Mouse (Mus musculus): ENCODE results near the gene Gm10392. TPM values are rescaled to one million over a fixed set of nuclear protein-coding genes. Genes with fewer than 3 reads are reported as not detected.

Gene Gm10392
- polyA plus RNA-seq, 1 experiment from 2014 or later = 0.16 TPM

DNA sequence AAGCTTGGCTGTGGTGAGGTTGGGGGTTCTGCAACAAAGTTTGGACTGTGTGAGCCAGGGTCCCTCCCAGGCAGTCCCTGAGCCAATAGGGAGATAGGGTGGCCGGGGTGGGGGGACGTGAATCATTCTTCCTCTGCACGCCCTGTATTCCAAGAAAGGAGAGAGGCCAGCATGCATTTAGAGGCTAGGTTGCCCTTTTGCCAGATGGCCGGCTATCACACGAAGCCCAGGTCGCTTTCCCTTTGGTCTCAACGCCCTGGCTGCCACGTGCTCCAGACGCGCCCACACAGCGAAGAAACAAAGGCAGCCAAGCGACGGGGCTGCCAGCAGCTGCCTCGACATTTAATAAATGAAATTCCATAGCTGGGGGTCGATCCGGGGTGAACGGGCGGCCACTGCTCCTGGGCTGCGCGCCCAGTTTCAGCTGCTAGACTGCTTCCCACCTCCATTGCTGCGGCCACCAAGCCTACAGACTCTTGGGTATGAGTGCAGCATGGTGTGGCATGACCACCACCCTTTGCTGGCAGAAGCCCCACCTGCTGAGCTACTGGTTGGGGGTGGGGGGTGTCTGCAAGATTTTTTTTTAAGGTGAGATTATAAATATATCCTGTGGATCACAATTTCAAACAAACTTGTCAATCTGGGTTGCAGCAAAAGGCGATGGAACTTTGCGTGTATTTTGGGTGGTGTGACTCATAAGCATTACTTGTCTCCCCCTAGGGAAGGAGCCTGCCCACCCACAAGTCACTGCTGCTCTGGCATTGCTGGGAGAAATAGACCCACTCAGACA, 27.3 kb downstream of the Gm10392 start:
- H3K36me3 ChIP-seq (ENCODE audit: insufficient read depth) = 0 out of 2 replicates have a peak, but pooled peaks cover 2% of the 10 kb centered on the region
- peak overlapping the region; percentile 90 for H3K4me2 ChIP-seq
- ATAC-seq (ENCODE audit: insufficient read depth) (peak; percentile 79), DNase-seq (peak; percentile 94)
- H3K9ac ChIP-seq = peak overlapping the region; percentile 93
- peak overlapping the region; percentile 97 for H3K27ac ChIP-seq (ENCODE audit: low read depth)
- H3K9me3 ChIP-seq (ENCODE audit: low read depth, low read length) = no peaks in the 10 kb centered on the region
- 0% methylated on average over 23 of the region's 23 CpGs for WGBS
- no peak for TF ChIP-seq CTCF (IDR thresholded peaks at IDR 0.05; ENCODE audit: low read depth)
- no peaks in the 10 kb centered on the region for H3K27me3 ChIP-seq (ENCODE audit: insufficient read depth, low read length)
- H3K4me3 ChIP-seq (ENCODE audit: low read depth, low read length) = peak overlapping the region; percentile 57
- H3K4me1 ChIP-seq (ENCODE audit: insufficient read depth) = peaks cover 27% of the 10 kb centered on the region

DNA sequence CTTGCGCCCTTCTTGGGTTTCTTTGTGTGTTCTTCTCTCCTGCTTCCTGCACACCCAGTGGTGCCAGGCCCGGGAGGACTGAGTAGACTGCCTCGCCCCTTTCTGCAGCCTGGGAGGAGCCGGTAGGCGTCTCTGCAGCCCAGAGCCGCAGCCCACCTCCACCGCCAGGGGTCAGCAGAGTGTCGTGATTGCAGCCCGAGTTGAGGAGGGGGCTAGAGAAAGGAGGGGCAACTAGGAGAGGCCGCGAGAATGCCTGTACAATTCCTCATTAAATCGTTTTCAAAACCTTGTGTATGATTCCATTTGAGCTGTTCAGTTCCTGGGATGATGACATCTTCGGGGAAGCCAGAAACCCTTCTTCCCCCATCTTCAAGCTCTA, 27.9 kb downstream of the Gm10392 start:
- WGBS = under 1% methylated on average over 13 of the region's 13 CpGs
- Histone ChIP-seq H3K4me3 (ENCODE audit: low read depth, low read length) (peak overlapping the region; percentile 57), H3K9me3 (ENCODE audit: low read depth, low read length) (no peaks in the 10 kb centered on the region), H3K9ac (peak overlapping the region; percentile 93), H3K4me1 (ENCODE audit: insufficient read depth) (peaks cover 29% of the 10 kb centered on the region), H3K27me3 (ENCODE audit: insufficient read depth, low read length) (no peaks in the 10 kb centered on the region), H3K27ac (ENCODE audit: low read depth) (peak overlapping the region; percentile 97), H3K36me3 (ENCODE audit: insufficient read depth) (no peaks in the 10 kb centered on the region), H3K4me2 (peak overlapping the region; percentile 90)
- ATAC-seq (ENCODE audit: insufficient read depth) (peak; percentile 75), DNase-seq (peak; percentile 98)
- peak; percentile 99 for TF ChIP-seq CTCF (IDR thresholded peaks at IDR 0.05; ENCODE audit: low read depth)

DNA sequence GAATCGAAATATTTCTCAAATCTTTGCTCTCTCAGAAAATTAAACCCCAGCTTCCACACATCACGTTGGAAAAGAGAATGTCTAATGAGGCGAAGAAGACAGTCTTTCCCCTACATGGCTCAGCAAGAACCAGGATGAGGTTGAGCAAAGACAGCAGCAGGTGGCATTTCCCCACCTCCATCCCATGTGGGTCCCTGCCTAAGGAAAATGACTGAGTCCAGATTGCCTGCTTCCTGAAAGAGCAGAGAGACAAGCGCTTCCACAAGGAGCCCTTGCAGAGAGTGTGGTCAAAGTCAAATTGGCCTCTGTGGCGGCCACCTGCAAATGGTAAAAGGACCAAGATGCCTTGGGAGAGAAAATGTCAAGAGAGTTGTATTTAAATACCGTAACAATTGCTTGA, 28.5 kb downstream of the Gm10392 start:
- Histone ChIP-seq H3K4me3 (ENCODE audit: low read depth, low read length) (peak overlapping the region; percentile 84), H3K36me3 (ENCODE audit: insufficient read depth) (no peaks in the 10 kb centered on the region), H3K27ac (ENCODE audit: low read depth) (peak overlapping the region; percentile 51; the same call in 1 of the 2 replicates), H3K9ac (no peak overlapping the region), H3K4me2 (peak overlapping the region; percentile 90), H3K4me1 (ENCODE audit: insufficient read depth) (peaks cover 32% of the 10 kb centered on the region), H3K9me3 (ENCODE audit: low read depth, low read length) (no peaks in the 10 kb centered on the region), H3K27me3 (ENCODE audit: insufficient read depth, low read length) (no peaks in the 10 kb centered on the region)
- 67% methylated on average over 6 of the region's 6 CpGs for WGBS
- ATAC-seq (ENCODE audit: insufficient read depth) = no peak
- TF ChIP-seq CTCF (IDR thresholded peaks at IDR 0.05; ENCODE audit: low read depth) = no peak
- no peak for DNase-seq

- no peaks in the 10 kb centered on the region for H3K27me3 ChIP-seq (ENCODE audit: insufficient read depth, low read length)
- TF ChIP-seq CTCF (IDR thresholded peaks at IDR 0.05; ENCODE audit: low read depth) = no peak
- ATAC-seq (ENCODE audit: insufficient read depth) (peak; percentile 23), DNase-seq (peak; percentile 87)
- peak within 1 kb of the TSS; percentile 88 for H3K9ac ChIP-seq
- H3K27ac ChIP-seq (ENCODE audit: low read depth) = peak within 1 kb of the TSS; percentile 54; the same call in 1 of the 2 replicates
- peak within 1 kb of the TSS; percentile 84 for H3K4me3 ChIP-seq (ENCODE audit: low read depth, low read length)
- peak within 1 kb of the TSS; percentile 80 for H3K4me2 ChIP-seq
- H3K9me3 ChIP-seq (ENCODE audit: low read depth, low read length) = no peaks in the 10 kb centered on the region
- peaks cover 33% of the 10 kb centered on the region for H3K4me1 ChIP-seq (ENCODE audit: insufficient read depth)
- WGBS = under 1% methylated on average over 78 of the region's 87 CpGs
- H3K36me3 ChIP-seq (ENCODE audit: insufficient read depth) = no peaks in the 10 kb centered on the region
These were observed 29.3 kb downstream of the Gm10392 start, which contains the start of gene Ankrd13b for GRCm38 (mm10) chr11:77489591-77490235. Gene Ankrd13b (minus strand): TSS chr11:77489678.

DNA sequence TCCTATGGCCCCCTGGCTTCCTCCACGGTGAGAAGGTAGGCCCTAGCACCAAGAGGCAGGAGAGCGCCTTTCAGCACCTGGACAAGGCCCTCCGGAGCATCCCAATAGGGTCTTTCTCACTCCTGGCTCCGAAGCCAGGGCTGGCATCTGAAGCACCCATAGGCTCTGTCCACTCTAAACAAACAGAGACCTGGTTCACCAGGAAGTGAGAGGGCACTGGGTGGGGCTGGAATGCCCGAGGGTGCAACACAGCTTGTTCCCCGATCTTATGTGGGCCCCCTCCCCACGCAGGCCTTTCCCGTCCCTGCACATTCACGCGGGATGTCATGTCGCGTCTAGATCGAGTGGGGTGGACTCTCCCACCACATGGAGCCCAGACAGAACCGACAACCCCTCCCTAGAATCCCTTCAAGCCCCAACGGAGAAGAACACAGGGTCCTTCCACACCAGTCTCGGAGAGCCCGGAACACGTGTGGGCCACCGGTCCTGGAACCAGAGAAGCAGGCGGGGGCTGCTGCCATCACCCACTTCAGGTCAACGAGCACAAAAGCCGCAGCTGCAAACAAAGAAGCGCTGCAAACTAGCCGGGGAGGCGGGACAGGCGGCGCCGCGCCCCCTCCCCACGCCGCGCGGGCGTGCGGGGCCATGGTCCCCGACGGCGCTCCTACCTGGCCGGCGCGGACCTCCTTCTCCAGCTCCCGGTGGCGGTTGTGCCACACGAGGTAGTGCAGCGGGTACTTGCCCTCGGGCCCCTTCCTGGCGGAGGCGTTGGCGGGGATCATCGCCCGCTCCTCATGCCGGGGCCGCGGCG, 30.0 kb downstream of the Gm10392 start:
- Histone ChIP-seq H3K27ac (ENCODE audit: low read depth) (no peak overlapping the region), H3K4me2 (peak overlapping the region; percentile 80), H3K4me1 (ENCODE audit: insufficient read depth) (peaks cover 30% of the 10 kb centered on the region), H3K9me3 (ENCODE audit: low read depth, low read length) (no peaks in the 10 kb centered on the region), H3K9ac (peak overlapping the region; percentile 88), H3K4me3 (ENCODE audit: low read depth, low read length) (peak overlapping the region; percentile 84), H3K36me3 (ENCODE audit: insufficient read depth) (no peaks in the 10 kb centered on the region), H3K27me3 (ENCODE audit: insufficient read depth, low read length) (no peaks in the 10 kb centered on the region)
- DNase-seq (peak; percentile 56), ATAC-seq (ENCODE audit: insufficient read depth) (no peak)
- TF ChIP-seq CTCF (IDR thresholded peaks at IDR 0.05; ENCODE audit: low read depth) = no peak
- 3% methylated on average over 47 of the region's 55 CpGs for WGBS

- Histone ChIP-seq H3K27ac (ENCODE audit: low read depth) (no peak overlapping the region), H3K4me2 (no peak overlapping the region), H3K36me3 (ENCODE audit: insufficient read depth) (no peaks in the 10 kb centered on the region), H3K9ac (no peak overlapping the region), H3K4me3 (ENCODE audit: low read depth, low read length) (no peak overlapping the region), H3K9me3 (ENCODE audit: low read depth, low read length) (no peaks in the 10 kb centered on the region), H3K4me1 (ENCODE audit: insufficient read depth) (peaks cover 28% of the 10 kb centered on the region), H3K27me3 (ENCODE audit: insufficient read depth, low read length) (no peaks in the 10 kb centered on the region)
- no peak for TF ChIP-seq CTCF (IDR thresholded peaks at IDR 0.05; ENCODE audit: low read depth)
- no peak for ATAC-seq (ENCODE audit: insufficient read depth)
- 63% methylated on average over 5 of the region's 5 CpGs for WGBS
- peak; percentile 49 for DNase-seq
These were observed 32.2 kb downstream of the Gm10392 start for GRCm38 (mm10) chr11:77486798-77487197.
